Mouse (Mus musculus) ES-Bruce4 (cell line): ENCODE measurements around the gene Zbtb42. TPM values are rescaled to one million over a fixed set of nuclear protein-coding genes. Genes with fewer than 3 reads are reported as not detected.

Experiments
- H3K27ac ChIP-seq: 2 replicates; pipeline ENCODE4 v1.5.1; 2012; ENCODE audit warnings: low read length, inconsistent platforms; ENCODE audit not compliant: insufficient read depth
- H3K27me3 ChIP-seq: 2 replicates; pipeline ENCODE4 v1.6.1; 2012; ENCODE audit warnings: mild to moderate bottlenecking, low read length, inconsistent platforms; ENCODE audit not compliant: control insufficient read depth, poor library complexity, insufficient read depth, severe bottlenecking
- H3K36me3 ChIP-seq: 2 replicates; pipeline ENCODE4 v1.6.1; 2012; ENCODE audit warnings: inconsistent platforms, mild to moderate bottlenecking, low read length, moderate library complexity; ENCODE audit not compliant: control insufficient read depth, poor library complexity, insufficient read depth, severe bottlenecking
- H3K4me1 ChIP-seq: one replicate; pipeline ENCODE4 v1.8.1; 2011; ENCODE audit warnings: low read length; ENCODE audit not compliant: control insufficient read depth, insufficient read depth
- H3K4me3 ChIP-seq: 2 replicates; pipeline ENCODE4 v1.5.1; 2011; ENCODE audit warnings: low read depth, mild to moderate bottlenecking, low read length
- H3K9ac ChIP-seq: 2 replicates; pipeline ENCODE4 v1.6.1; 2012; ENCODE audit warnings: low read depth, mild to moderate bottlenecking, inconsistent platforms; ENCODE audit not compliant: poor library complexity, severe bottlenecking
- H3K9me3 ChIP-seq: replicated peaks from 2 replicates; pipeline ENCODE4 v1.6.1; 2012; ENCODE audit warnings: mild to moderate bottlenecking, low read length, inconsistent platforms; ENCODE audit not compliant: control insufficient read depth, poor library complexity, insufficient read depth, severe bottlenecking
- CTCF ChIP-seq: IDR thresholded peaks from one replicate; pipeline ENCODE4 v1.8.1; 2011; ENCODE audit warnings: low read depth, low read length
- EP300 ChIP-seq: IDR thresholded peaks from 2 replicates; pipeline ENCODE4 v1.6.1; 2011; ENCODE audit warnings: low read depth, low read length; ENCODE audit not compliant: insufficient read depth
- POLR2A ChIP-seq: IDR thresholded peaks from one replicate; pipeline ENCODE4 v1.8.1; 2011; ENCODE audit warnings: low read length; ENCODE audit not compliant: insufficient read depth
- polyA plus RNA-seq: library from polyadenylated mRNA; stranded (reverse); fragments of >200 nt; gene quantifications from 2 replicates; pipeline ENCODE4 v1.2.4, GENCODE M21; 2011; ENCODE audit warnings: low read depth; ENCODE audit not compliant: missing spikeins, insufficient read depth, insufficient read length

The Zbtb42 gene
- polyA plus RNA-seq, 1 experiment, result 2.2 TPM

DNA sequence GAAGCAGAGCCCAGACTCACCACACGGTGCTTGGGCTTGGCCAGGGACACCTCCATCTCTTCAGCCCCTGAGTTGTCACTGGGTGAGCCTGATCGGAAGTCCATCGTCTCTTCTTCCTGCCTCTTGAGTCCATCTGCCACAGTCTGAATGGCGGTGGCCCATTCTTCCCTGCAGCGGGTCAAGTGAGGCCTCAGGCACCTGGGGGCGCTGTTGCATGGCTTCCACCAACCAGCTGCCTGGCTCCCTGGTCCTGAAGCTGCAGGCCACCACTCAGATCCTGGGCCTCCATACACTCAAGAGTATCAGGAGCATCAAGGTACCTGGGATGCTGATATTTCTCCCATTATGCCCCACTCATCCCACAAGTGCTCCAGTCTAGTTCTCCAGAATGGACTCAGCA, 19.5 kb upstream of the Zbtb42 start:
- Histone ChIP-seq H3K9ac (no peak overlapping the region), H3K27me3 (no peaks in the 10 kb centered on the region), H3K4me3 (no peak overlapping the region), H3K27ac (no peak overlapping the region), H3K36me3 (peaks cover 12% of the 10 kb centered on the region; the same call in 1 of the 2 replicates), H3K4me1 (no peaks in the 10 kb centered on the region), H3K9me3 (no peaks in the 10 kb centered on the region)
- peak; percentile 68 for TF ChIP-seq CTCF
- no peak for TF ChIP-seq POLR2A

DNA sequence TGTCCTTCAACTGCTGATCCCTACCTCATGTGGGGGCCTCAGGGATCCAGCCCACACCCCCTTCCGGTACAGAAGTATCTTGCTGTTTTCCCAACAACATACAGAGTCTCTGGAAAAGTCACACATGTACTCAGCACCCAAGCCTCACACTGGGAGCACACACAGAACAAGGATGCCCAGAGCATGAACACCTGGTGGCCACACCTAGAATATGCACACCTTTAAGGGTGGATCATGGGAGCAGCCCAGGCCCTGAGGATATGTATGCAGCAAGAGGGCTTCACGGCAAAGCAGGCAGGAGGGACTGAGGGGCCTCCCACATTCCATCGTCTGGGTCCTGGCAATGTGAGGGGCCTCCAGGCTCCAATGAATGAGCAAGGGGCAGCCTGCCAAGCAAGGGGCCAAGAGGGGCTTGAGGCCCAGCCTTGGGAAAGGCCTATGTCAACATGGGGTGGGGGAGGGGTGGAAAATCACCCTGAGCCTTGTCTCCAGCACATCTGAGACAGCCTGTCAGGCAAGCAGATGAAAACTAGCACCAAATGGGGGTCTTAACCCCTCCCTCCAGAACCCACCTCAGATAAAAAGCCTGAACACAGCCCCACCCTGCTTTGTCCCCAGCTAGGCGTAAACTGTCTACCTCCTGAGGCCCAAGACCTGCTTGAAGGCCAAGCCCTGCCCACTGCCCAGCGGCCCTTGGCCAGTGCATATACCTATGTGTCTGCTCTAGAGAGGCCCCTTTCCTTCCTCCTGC, 17.9 kb upstream of the Zbtb42 start:
- no peak overlapping the region for H3K27ac ChIP-seq
- peaks cover 9% of the 10 kb centered on the region; the same call in 1 of the 2 replicates for H3K36me3 ChIP-seq
- H3K9ac ChIP-seq, result no peak overlapping the region
- H3K27me3 ChIP-seq, result no peaks in the 10 kb centered on the region
- no peaks in the 10 kb centered on the region for H3K4me1 ChIP-seq
- H3K9me3 ChIP-seq, result no peaks in the 10 kb centered on the region
- no peak overlapping the region for H3K4me3 ChIP-seq
- TF ChIP-seq POLR2A (no peak), CTCF (no peak), EP300 (no peak)

DNA sequence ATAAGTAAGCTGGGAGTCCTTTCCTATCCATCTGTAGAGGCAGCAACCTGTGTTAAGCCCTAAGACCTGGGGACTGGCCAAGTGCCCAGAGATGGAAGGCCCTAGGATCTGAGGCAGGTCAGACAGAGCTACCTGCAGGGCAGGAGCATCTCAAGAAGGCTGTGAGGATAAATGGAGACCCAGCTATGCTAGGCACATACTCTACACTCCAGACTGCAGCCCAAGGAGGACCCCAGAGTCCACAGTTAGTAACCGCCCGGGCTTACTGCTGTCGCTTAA, 17.4 kb upstream of the Zbtb42 start:
- H3K9me3 ChIP-seq, result no peaks in the 10 kb centered on the region
- no peak for TF ChIP-seq EP300
- H3K4me3 ChIP-seq, result no peak overlapping the region
- H3K36me3 ChIP-seq, result peaks cover 9% of the 10 kb centered on the region; the same call in 1 of the 2 replicates
- no peak overlapping the region for H3K9ac ChIP-seq
- H3K4me1 ChIP-seq, result no peaks in the 10 kb centered on the region
- no peaks in the 10 kb centered on the region for H3K27me3 ChIP-seq
- H3K27ac ChIP-seq, result no peak overlapping the region

DNA sequence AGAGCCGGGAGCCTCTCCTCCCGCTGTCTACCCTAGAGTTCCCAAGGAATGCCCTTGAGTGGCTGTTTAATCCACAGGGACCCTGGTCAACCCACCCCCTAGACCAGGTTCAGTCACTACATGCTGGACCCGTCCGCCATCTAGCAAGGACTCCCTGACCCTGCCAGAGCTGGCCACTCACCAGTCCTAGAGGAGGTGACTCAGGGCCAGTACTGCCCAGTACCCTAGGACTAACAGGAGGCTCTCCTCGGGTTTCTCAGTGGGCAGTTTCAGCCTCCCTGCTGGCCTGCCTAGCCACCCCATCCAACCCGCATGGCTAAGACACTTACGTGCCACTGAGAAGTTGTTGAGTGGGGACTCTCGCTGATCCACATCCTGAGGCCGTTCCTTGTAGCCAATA, 16.8 kb upstream of the Zbtb42 start:
- Histone ChIP-seq H3K4me3 (no peak overlapping the region), H3K9ac (no peak overlapping the region), H3K4me1 (no peaks in the 10 kb centered on the region), H3K9me3 (no peaks in the 10 kb centered on the region), H3K36me3 (peaks cover 9% of the 10 kb centered on the region; the same call in 1 of the 2 replicates), H3K27me3 (no peaks in the 10 kb centered on the region), H3K27ac (no peak overlapping the region)
- TF ChIP-seq EP300 (no peak), CTCF (no peak), POLR2A (no peak)

DNA sequence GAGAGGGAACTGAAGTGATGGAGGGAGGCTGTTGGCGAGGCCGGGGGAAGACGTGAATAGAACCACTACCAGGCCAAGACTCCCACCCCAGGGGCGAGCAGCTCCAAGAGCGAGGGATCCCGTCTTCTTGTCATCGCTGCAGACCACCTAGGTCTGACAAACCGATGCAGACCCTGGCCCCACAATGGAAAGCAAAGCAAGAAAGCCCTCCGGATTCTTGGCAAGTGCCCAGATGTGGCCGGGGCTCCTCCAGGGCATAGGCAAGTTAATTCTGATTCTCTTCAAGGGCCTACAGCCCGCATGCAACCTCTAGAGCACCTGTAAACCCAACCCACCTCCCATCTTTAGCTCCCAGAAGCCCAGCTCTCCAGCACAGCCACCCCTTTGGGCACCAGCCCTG, 15.3 kb upstream of the Zbtb42 start:
- H3K4me1 ChIP-seq, result no peaks in the 10 kb centered on the region
- no peak overlapping the region for H3K4me3 ChIP-seq
- H3K9ac ChIP-seq, result no peak overlapping the region
- H3K27me3 ChIP-seq, result no peaks in the 10 kb centered on the region
- H3K27ac ChIP-seq, result no peak overlapping the region
- peaks cover 4% of the 10 kb centered on the region; the same call in 1 of the 2 replicates for H3K36me3 ChIP-seq
- H3K9me3 ChIP-seq, result no peaks in the 10 kb centered on the region
- TF ChIP-seq POLR2A (no peak), CTCF (no peak), EP300 (no peak)

DNA sequence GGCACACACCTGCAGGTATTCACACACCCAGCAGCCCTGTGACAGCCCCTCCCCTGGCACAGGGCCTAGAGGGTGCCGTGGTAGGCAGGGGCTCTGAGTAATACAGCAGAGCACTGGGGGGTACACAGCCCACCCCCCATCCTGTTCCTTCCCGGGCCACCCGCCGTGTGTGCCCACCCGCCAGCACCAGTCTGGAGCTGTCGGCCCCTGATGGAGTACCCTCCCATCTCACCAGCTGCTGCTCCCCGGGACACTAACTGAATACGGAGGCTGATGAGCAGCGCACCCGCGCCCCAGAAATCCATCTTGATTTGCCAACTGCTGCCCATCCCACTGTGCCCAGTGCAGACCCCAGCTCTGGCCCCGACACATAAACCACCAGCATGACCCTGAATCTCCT, 14.9 kb upstream of the Zbtb42 start:
- H3K36me3 ChIP-seq, result peaks cover 2% of the 10 kb centered on the region; the same call in 1 of the 2 replicates

More for the DNA sequence above, 14.9 kb upstream of the Zbtb42 start:
- no peak overlapping the region for H3K27ac ChIP-seq
- TF ChIP-seq EP300, result no peak
- no peak for TF ChIP-seq POLR2A
- no peak for TF ChIP-seq CTCF
- no peaks in the 10 kb centered on the region for H3K27me3 ChIP-seq
- no peaks in the 10 kb centered on the region for H3K9me3 ChIP-seq
- no peaks in the 10 kb centered on the region for H3K4me1 ChIP-seq
- H3K9ac ChIP-seq, result no peak overlapping the region
- H3K4me3 ChIP-seq, result no peak overlapping the region
